Mouse (Mus musculus) ES-CJ7 (cell line): ENCODE results near the gene Ralgps1.
"Not testable (repeated sequence)": the region's sequence is repeated elsewhere in the genome, so short reads cannot be mapped to it uniquely, and the experiment has no call there.

Source experiments
- DNase-seq: peaks from one replicate; pipeline ENCODE4 v3.0.0; 2011; ENCODE audit warnings: low read depth, low spot score

Ralgps1 gene

GRCm38 (mm10) chr2:33215177-33215699 lies 156.0 kb downstream of the Ralgps1 start:
- DNase-seq = no peak

GRCm38 (mm10) chr2:33211263-33211662 lies 160.0 kb downstream of the Ralgps1 start:
- not testable (repeated sequence) for DNase-seq

- no peak for DNase-seq
Observed at GRCm38 (mm10) chr2:33210841-33211240, 160.4 kb downstream of the Ralgps1 start.

DNA sequence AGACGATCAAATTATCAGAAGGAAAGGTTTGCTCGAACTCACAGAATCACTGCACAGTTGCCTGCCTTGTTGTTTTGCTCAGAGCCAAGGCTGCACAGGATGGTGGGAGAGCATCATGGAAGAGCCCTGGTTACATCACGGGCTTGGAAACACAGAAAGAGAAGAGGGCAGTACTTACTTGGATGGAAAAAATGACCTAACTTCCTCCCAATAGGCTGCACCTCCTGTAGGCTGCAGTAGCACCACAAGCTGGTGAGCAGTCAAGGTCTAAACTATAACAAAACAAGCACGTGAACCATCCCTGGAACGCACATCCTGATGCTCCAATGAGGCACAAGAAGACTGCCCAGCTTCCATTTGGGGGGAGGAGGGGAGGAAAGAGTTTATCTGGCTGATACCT lies 163.2 kb downstream of the Ralgps1 start:
- no peak for DNase-seq

DNA sequence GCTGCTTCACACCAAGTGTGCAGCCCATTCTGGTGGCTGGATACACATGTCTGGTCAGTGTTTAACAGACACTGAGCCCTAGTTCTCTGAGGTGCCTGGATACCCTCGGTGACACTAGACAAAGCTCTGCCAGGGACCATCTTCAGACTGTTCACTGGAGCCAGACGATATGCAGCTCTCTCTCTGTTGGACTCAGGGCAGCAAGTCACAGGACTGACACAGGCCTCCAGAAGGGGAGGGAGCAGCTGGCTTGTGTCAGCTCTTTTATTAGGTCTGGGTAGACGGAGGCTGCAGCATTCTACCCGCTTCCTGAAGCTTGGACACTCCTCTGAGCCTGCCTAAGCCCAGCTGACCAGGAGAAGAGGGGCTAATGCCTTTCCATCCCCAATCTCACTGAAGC lies 164.2 kb downstream of the Ralgps1 start:
- no peak for DNase-seq

DNA sequence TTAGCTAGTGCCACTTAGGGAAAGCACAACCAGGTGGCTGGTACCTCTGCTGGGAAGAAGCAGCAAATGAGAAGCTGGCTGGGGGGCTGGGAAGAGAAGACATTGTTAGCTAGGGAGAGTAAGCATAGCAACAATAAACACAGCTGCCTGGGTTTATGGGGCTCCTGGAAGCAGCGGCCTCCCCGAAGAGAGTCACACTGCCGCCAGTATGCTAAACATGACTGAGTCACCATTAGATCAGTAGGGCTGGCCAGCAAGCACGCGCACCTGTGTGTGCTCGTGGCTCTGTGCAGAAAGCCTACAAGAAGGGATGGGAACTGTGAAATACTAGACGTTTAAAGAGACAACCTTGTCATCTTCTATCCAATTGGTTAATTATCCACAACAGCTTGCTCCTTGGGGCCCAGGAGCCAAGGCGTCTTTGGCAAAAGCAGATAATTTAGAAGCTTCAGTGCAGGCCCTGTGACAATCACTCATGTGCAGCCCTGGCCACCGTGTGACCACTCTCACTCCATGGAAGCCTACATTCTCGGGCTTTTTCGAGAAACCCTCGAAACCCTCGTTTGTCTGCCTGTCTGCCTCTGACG lies 165.3 kb downstream of the Ralgps1 start:
- DNase-seq = no peak

DNA sequence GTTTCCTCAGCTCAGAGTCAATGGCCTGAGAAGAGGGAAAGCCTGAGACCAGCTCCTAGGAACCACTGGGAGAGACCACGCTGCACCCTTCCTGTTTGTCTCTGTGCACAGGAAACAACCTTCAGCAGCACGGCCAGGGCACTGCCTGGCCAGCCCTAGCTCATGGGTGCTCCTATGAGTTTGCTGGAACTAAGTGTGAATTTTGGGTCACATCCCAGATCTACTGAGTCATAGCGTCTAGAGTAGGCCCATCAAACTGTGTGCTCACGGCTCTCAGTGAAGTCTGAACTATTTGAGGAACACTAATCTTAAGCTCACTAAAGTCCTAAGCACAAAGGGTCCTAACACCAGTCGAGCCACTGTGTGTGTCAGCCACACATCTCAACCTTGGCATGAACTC lies 166.3 kb downstream of the Ralgps1 start:
- no peak for DNase-seq

GRCm38 (mm10) chr2:33203284-33203683 lies 168.0 kb downstream of the Ralgps1 start:
- DNase-seq = no peak

DNA sequence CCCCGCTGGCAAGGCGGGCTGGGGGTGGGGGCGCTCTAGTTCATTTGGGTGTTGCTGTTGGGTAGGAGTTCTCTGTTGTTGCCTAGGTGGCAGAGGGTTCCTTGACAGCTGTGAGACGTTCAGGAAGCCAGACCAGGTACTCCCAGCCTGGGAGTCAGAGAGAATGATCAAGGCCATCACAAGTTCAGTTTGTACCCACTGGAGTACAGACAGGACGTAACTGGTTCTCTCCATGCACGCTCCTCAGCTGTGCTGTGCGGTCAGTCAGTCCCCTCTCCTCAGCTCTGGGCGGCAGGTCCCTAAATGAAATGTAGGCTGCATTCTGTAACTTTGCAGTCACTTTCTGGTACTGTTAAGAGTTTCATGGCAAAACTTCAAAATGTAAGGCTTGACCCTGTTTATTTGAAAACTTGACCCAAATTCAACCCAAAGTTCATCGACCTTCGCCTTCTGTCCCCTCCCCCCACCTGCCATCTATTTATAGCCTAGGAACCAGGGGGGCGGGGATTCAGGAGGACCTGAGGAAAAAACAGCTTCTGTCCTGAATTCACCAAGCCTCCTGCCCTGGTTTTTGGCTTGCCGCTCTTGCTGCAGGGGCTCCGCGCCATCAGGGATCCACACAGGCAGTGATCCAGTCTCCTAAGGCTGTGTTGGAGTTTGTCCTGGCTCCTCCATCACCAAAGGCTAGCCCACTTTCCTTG lies 170.8 kb downstream of the Ralgps1 start:
- peak; percentile 36 for DNase-seq

GRCm38 (mm10) chr2:33189976-33190375 lies 181.3 kb downstream of the Ralgps1 start:
- DNase-seq = no peak

DNA sequence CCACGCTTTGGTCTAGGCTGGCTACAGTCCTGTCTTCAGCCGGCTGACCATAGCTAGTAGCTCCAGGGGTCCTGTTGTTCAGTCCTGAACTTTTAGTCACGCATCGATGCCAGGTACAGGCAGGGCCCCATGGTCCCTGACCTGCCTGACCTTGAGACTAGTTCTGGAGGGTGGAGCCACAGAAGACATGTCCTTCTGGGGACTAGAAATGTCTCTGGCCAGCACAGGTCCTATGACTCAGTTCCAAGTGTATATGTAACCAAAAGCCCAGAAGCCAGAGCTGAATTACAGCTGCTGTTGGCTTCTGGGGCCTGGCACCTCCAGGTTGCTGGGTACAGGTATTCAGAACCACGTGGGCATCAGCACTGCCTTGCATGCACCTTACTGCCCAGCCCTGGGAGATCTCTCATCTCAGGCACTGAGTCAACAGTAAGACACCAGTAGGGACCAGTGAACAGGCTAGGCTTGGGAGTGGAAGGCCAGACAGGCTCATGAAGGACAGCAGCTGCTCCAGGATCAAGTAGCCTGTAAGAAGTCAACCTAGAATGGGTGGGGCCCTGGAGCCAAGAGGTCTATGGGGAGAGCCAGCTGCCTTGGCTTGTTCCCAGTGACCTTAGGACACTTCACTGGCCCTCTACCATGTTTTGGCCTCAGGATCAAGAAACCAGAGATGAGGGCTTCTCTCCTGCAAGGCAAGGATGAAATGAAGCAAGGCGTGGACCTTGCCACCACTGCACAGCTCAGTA lies 182.2 kb downstream of the Ralgps1 start:
- no peak for DNase-seq

DNA sequence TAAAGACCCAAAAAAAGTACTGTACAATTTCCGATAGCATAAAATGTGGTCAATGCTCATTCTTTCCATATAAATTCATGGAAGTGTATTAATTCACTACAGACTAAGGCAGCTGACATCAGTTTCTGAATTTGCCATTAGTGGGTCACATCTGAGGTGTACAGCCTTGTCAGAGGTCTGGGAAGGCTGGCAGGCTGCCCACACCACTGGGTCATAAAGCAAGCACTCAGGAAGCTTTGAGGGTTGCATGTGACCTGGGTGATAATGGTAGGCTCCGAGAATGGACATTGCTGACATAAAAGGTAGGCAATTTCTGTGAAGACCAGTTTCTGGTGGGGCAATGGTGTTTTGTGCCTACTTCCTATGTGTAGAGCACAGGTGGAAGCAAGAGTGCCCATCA lies 183.4 kb downstream of the Ralgps1 start:
- no peak for DNase-seq

DNA sequence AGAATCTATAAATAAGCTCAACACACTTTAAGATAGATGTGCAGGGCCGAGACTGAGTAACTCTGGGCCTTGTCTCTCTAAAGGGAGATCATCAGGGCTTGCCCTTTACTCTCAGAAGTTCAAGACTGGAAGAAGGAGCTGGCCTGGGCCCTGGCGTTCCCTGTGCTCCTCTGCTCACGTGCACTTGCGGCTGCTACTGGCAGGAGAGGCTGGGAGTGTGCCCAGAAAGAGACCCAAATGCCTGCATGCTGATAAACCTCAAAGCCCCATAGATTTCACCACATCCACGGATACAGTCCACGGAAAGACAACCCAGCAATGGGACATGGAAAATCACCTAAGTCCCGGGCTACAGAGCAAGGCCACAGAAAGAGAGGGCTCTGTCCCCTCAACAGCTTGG lies 184.8 kb downstream of the Ralgps1 start:
- no peak for DNase-seq

DNA sequence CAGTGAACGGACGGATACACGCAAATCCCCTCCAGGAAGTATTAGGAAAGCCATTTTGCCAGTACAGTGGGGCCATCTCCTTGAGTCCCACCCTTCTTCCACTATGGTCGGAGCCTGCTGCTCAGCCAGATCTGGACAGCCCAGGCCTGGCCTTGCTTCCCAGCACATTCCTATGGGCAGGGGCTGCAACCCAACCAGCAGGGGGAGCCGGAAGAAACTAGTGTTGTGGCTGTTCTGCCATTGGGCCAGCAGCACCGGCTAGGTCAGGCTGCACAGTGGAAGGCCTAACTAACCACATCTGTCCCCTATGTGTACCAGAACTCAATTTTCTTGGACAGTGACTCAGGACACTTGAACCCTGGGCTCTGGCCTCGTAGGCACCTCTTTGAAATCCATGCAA lies 186.0 kb downstream of the Ralgps1 start:
- DNase-seq = peak; percentile 19

GRCm38 (mm10) chr2:33184641-33185040 lies 186.6 kb downstream of the Ralgps1 start:
- no peak for DNase-seq

DNA sequence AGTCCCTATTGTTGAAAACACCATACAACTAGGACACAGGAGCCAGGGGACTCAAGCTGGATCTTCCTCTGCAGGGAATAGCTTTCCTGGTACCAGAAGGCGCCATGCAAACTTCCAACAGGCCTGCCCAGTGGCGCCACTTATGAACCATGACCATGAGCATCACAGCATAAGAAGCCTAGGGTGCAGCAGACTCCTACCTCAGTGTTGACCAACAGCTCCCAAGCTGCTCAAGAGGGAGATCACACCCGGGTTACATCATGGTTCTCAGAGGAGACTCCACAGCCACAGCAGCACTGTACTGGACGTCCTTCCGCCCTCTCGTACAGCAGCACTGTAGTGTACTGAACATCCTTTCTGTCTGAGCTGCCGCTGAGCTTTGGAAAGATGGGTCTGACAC lies 188.0 kb downstream of the Ralgps1 start:
- DNase-seq = no peak

DNA sequence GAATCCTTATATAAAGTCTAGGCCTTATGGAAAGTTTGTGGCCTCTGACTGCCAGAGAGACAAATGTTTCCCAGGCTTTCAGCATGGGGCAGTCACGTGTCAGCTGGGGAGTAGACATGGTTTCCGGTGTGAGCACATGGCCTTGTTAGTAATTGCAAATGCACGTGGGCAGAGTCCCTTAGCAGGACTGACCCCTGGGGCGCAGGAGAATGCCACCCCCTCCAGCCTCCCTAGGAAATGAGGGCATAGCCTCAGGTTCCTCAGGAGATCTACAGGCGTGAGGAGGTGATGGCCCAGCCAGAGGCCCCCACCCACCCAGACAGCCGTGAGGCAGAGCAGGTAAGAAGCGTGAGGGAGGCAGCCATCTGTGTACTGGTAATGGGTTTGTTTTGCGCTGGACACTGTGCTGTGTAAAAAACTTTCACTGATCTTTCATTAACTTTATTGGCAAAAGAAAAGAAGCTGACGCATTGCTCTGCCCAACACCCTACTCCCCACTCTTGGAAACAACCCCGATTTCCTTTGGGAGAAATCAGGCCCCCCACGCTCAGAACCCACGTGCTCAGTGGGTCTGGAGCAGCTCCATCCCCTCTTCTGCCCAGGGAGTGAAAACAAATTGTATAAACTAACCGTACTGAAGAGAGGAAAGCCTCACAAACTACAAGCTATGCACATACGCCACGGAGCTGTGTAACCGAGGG lies 191.2 kb downstream of the Ralgps1 start:
- DNase-seq = no peak

DNA sequence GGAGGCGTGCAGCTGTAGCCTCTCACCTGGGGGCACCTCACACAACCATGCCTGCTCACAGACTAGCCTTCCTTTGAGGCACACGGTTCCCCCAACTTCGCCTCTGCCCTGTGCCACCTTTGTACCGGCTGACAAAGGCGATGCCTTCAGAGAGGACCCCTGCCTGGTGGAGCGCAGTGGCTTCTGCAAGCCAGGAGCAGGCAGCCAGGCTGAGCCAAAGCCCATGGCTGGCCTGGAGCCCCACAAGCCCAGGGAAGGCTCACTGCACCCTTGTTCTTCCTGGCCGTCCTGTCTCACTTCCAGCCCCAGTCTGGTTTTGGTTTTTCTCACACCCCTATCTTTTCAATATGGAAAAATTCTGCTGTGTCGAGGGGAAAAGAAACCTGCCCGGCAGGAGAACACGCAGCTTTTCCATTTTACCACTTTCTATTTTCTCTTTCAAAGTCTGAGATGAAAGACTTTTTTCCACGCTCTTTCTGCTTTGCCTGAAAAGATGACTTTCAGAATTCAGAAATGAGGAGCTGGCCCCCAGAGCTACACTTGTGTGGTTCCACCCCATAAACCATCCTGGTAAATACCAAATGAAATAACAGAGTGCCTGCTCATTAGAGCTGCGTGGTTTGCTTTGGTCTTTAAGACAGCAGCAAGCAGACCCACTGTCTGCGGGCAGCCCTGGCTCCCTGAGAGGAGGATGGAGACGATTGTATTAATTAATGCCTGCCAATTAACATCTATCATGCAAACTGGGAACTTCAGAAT lies 191.9 kb downstream of the Ralgps1 start:
- no peak for DNase-seq

DNA sequence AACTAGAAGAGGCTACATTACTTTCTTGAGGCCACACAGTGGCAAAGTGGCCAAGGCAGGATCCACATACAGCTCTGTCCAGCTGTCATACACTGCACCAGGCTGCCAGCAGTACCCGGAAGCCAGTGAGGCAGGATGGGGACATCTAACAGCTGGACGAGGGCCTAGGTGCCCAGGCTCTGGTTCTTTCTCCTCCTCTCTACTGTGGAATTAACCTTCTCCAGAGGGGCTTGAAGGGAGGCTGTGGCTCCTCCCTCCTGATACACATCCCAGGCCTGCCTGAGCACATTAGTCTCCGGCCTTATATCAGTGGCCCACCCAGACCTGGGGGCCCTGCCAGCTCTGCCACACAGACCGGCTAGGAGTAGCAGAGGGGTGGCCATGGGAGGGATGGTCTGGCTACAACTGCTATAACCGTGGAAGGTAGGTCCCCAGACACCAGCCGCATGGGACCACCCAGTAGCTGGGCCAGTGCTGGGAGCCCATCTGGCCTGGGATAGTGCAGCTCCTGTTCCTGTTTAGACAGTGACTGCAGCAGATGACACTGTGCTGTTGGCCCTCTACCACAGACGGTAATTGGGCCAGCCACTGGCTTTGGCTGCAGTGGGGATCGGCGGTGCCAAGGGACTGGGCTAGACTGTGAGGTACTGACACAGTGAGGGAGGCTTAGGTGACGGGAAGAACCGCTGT lies 192.9 kb downstream of the Ralgps1 start:
- DNase-seq = no peak

DNA sequence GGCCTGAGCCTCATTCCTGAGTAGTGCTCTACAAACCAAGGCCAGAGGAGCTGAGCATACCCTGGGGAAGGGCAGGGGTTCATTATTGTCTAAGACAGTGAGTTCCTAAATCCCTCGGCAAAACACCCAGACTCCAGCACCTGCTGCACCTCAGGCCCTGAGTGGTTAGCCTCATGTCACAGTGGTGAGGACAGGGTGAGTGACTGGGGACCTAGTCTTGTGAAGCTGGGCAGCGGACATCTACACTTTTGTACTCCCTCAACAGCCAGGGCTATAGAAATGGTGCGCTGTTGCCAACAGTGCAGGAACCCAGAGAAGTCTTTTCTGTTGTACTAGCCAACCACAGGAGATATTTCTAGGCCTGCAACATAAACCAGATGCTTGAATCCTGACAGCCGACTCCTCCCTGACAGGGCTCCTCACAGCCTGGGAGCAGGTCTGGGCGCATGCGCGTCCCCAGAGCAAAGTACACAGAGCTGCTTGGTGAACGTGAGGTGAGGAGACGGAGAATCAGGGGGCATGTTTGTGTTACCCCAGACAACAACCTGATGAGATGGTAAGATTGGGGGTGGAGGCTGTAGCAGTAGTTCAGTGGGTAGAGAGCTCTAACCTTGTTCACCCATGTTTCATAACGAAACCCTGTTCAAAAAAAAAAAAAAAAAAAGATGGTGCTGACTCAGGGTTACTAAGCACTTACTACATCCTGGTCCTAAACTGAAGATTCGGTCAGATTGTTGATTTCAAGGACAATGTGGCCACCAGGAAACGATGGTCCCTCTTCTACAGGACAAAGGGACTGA lies 193.6 kb downstream of the Ralgps1 start:
- DNase-seq = no peak
